Mouse (Mus musculus) embryo, embryonic 9.5 days (tissue): ENCODE measurements at regions not wholly inside any gene's neighbourhood (a gene's known extent, or its start where the extent isn't known, plus 50 kb on each side); places are given as distances from the start of the nearest gene placed in this dataset.

Experiments used
- DNase-seq: peaks from one replicate; pipeline ENCODE4 v3.0.0-alpha.2; 2017; ENCODE audit errors: extremely low spot score

- DNase-seq: peak; percentile 77
Observed at GRCm38 (mm10) chr8:92133484-92134406, 223.7 kb upstream of the Irx5 start.

- no peak for DNase-seq
Observed at GRCm38 (mm10) chr8:92132949-92133348, 224.5 kb upstream of the Irx5 start.

- DNase-seq: no peak
Observed at GRCm38 (mm10) chr8:92132526-92132925, 224.9 kb upstream of the Irx5 start.

- DNase-seq: no peak
Observed at GRCm38 (mm10) chr8:92130025-92130557, 227.3 kb upstream of the Irx5 start.

GRCm38 (mm10) chr8:92129241-92130015 is 228.0 kb upstream of the Irx5 start:
- no peak for DNase-seq

- no peak for DNase-seq
Observed at GRCm38 (mm10) chr8:92125631-92126030, 231.8 kb upstream of the Irx5 start.

GRCm38 (mm10) chr8:92121296-92121695 is 236.1 kb upstream of the Irx5 start:
- DNase-seq: no peak

DNA sequence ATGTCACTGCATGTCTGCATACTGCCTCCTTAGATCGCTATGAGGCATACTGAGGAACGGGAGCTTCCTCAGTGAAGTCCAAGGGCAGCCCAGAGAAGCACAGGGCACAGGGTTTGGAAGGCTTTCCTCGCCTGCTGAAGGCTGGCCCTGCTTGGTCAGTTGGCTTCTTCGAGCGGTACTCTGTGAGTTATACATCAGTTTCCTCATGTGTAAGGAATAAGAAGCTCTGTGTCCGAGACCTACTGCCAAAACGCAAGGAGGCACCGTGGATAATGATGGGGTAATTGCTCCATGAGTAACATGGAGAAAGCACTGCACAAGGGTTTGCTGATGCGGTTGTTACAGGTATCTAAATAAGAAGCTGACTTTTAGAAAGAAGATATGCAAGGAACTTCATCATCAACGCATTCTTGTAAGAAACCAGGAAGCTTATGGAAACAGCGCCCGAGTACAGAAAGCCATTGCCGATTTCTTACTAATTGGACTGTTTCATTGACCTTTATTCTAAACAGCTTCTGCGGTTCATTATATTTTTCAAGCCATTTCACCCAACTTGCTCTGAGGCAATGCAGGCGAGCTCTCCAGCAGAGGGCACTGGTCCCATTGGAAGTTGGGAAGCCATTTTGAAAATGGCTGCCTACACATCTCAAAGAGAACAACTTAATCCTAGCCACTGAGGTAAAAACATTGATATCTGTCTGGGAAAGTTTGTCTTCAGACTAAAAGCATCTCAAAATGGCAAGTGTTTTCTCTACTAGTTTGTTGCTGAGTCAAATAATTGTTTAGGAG is 241.8 kb upstream of the Irx5 start:
- DNase-seq: no peak

DNA sequence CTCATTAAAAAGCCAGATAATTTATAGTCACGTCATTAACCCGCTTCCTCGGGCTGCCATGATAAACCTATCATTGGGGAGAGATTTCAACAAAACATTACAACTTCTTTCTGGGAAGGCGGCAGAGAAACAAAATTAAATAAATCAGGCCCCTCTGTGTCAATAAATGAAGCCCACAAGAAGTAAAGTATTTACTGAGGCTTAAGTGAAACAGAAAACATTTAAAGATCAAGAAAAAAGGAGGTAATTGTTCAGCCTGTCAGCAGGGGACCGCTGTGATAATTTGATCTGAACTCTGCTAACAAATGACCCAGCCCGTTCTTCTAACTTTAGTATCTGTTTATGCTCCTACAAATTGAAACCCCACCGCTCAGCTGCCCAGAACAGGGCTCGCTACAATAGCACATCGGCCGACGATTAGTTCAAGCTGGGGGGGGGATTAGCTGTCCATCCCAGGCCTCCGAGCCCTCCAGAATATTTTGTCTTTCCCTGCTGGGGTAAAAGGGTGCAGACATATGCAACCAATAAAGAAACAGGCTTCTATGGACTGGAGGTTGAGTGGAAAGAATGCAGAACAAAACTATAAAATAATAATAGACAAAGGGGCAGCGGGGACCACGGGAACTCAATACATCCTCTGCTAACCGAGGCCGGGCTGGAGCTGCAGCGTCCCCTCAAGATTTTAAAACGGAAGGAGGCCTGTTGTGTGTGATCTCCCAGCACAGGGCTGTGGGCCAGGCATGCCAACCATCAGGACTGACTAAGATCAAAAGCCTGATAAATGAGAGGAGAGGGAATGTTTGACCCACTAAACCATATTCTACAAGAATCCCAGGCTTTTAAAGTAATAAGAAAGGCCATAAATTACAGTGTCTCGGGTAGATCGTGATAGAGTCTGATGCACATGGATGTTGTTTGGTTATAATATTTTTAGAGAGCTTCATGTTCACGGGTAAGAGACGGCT is 242.8 kb upstream of the Irx5 start:
- DNase-seq: peak; percentile 54

GRCm38 (mm10) chr8:92113901-92114300 is 243.5 kb upstream of the Irx5 start:
- peak; percentile 57 for DNase-seq

DNA sequence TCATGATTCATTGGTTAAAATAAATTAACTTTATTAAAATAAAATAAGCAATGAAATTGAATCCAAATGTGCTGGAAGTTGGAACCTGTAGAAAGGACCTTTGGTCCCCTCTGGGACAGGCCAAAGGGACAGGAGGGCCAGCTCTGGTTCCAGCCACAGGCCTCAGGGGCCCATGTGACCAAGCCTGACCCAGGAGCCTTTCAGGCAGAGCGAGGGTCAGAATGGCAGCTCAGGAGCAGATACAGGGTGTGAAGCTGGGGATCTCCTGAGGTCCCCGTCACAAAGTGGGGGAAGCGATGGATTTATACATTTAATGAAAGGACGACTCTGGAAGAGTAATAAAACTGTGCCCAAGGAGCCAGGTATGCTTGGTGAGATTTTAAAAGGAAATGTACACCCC is 244.0 kb upstream of the Irx5 start:
- DNase-seq: peak; percentile 33

- DNase-seq: no peak
Observed at GRCm38 (mm10) chr8:92104561-92104960, 252.9 kb upstream of the Irx5 start.

DNA sequence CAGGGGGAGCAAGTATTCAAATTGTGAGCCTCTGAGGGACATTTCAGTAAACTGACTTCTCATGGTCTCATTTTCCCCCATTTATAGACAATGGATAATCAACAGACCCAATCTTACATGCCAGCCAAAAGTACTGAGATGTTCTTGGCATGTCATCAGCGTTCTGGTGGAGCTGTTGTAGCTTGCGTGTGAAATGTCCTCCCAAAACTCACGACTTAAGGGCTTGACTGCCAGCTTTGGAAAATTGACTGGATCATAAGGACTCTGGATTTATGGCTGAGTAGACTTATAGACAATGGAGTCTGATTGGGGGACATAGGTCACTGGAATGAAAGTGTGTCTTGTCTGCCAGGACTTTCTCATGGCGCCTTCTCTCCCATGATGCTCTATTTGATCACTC is 254.9 kb upstream of the Irx5 start:
- DNase-seq: no peak

DNA sequence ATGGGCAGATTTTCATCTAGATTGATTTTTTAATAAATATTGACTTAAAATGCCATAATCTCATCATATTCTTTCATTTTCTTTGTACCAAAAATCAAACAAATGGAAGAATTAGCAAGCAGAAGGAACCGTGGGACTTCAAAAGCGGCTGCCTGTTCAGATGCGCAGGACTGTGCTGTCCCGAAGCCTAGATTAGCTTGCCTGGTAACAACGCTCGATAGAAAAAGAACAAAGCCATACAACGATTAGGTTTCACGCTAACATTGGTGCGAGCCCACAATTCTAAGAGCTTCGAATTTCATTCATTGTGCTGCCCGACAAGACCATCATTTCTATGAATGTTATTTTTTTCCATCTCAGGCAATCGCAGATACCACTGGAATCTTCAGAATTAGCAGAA is 262.1 kb upstream of the Irx5 start:
- no peak for DNase-seq

GRCm38 (mm10) chr8:92084124-92084523 is 273.3 kb upstream of the Irx5 start:
- DNase-seq: no peak

DNA sequence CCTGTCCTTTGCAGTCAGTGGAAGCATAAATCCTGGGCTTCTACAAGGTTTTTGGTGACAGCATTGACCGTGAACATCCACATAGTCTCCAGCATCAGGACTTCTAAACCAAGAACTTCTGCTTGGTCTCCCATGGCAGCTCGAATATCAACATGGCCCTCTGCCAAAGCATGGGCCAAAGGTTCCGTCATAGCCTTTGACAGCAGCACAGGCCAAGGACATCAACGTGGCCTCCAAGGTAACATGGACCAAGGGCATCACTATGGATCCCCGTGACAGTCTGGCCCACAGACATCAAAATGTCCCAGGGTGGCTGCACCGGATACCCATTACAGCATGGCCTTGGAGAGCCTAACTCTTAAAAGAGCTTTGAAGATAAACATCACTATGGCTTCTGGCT is 275.5 kb upstream of the Irx5 start:
- DNase-seq: no peak

GRCm38 (mm10) chr8:92080852-92081251 is 276.6 kb upstream of the Irx5 start:
- DNase-seq: no peak

DNA sequence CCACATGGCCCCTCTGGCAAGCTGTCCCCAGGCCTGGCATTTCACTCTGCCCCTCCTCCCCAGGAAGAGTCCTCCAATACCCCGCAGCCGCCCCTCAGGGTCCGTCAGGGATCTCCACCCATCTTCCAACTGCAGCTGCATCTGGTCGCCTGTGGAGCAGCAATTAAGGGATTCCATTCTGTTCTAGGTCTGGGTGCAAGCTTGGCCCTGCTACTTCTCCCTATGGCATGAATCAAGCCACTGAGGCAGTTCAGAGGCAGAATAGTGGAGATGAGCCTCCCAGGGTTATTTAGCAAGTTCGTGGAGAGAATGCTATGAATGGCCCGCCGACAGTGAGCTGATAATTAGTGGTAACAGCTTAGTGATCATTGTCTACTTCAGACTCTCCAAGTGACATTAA is 275.7 kb upstream of the Irx3 start:
- no peak for DNase-seq

- DNase-seq: no peak
Observed at GRCm38 (mm10) chr8:92072254-92072615, 270.4 kb upstream of the Irx3 start.
